Mouse (Mus musculus) CH12.LX (cell line): ENCODE measurements around the gene Hinfp.

Source experiments
- CHD1 ChIP-seq: IDR thresholded peaks from 2 replicates; pipeline ENCODE4 v1.6.1; 2012; ENCODE audit warnings: low read depth, low read length, improper control_type of control experiment, inconsistent platforms
- CTCF ChIP-seq, 2 experiments: IDR thresholded peaks in 1 of 2; conservative IDR thresholded peaks in 1 of 2; 2 replicates each; pipeline ENCODE4 v1.5.1; 2011 to 2012; ENCODE audit warnings: low read depth in 2 of 2, low read length in 2 of 2, improper control_type of control experiment in 1 of 2, inconsistent platforms in 1 of 2, mild to moderate bottlenecking in 1 of 2, moderate library complexity in 1 of 2
- EP300 ChIP-seq: IDR thresholded peaks from 2 replicates; pipeline ENCODE4 v1.6.1; 2011; ENCODE audit warnings: low read length, improper control_type of control experiment
- JUND ChIP-seq: conservative IDR thresholded peaks from 2 replicates; pipeline ENCODE4 v1.6.1; 2011; ENCODE audit warnings: low read depth, low read length, improper control_type of control experiment
- KAT2A ChIP-seq: IDR thresholded peaks from 2 replicates; pipeline ENCODE4 v1.6.1; 2012; ENCODE audit warnings: low read length, improper control_type of control experiment, inconsistent platforms; ENCODE audit not compliant: insufficient replicate concordance
- MAX ChIP-seq: IDR thresholded peaks from 2 replicates; pipeline ENCODE4 v1.6.1; 2011; ENCODE audit warnings: low read length, improper control_type of control experiment
- PAX5 ChIP-seq: IDR thresholded peaks from 2 replicates; pipeline ENCODE4 v1.6.1; 2012; ENCODE audit warnings: low read length, inconsistent platforms, mixed read lengths
- POLR2A ChIP-seq: IDR thresholded peaks from 2 replicates; pipeline ENCODE4 v1.6.1; 2011; ENCODE audit warnings: low read depth, mild to moderate bottlenecking, improper control_type of control experiment, low read length
- POLR2AphosphoS2 ChIP-seq: IDR thresholded peaks from 2 replicates; pipeline ENCODE4 v1.6.1; 2011; ENCODE audit warnings: low read depth, low read length, improper control_type of control experiment
- TBP ChIP-seq: conservative IDR thresholded peaks from 2 replicates; pipeline ENCODE4 v1.6.1; 2011; ENCODE audit warnings: low read depth, low read length, improper control_type of control experiment
- ZC3H11A ChIP-seq: IDR thresholded peaks from 2 replicates; pipeline ENCODE4 v1.6.1; 2012; ENCODE audit warnings: low read depth, mild to moderate bottlenecking, inconsistent platforms, low read length, improper control_type of control experiment
- ZNF384 ChIP-seq: IDR thresholded peaks from 2 replicates; pipeline ENCODE4 v1.6.1; 2012; ENCODE audit warnings: low read depth, low read length, improper control_type of control experiment, inconsistent platforms

DNA sequence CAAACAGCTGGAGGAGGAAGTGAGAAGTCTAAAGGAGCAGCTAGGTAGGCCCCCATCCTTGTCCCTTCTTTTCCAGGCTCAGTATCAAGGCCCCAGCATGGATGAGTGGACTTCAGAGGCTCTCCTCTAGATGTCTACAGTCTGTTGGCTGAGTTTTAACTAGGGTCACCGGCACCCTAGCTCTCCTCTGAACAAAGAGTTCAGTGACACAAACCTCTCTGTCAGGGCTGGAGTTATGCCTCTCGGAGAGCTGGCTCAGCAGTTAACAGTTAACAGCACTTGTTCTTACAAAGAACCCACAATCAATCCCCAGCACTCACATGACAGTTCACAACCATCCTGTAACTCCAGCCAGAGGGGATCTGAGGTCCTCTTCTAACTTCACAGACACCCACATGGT lies 61.9 kb downstream of the Hinfp start:
- no peak for TF ChIP-seq POLR2A
- TF ChIP-seq TBP = no peak
- no peak for TF ChIP-seq KAT2A
- TF ChIP-seq PAX5 = no peak
- TF ChIP-seq EP300 = no peak
- TF ChIP-seq ZNF384 = no peak
- no peak for TF ChIP-seq CTCF (conservative IDR thresholded peaks at IDR 0.05 in 1 of 2, IDR thresholded peaks at IDR 0.05 in 1 of 2; ENCODE audit: low read depth in 2 of 2, low read length in 2 of 2)
- no peak for TF ChIP-seq CHD1
- no peak for TF ChIP-seq POLR2AphosphoS2
- no peak for TF ChIP-seq MAX
- TF ChIP-seq ZC3H11A = no peak
- TF ChIP-seq JUND = no peak
